Mouse (Mus musculus) C2C12 (cell line): ENCODE measurements around the gene Mettl9.

ENCODE experiments used
- CTCF ChIP-seq: IDR thresholded peaks from one replicate; pipeline ENCODE4 v1.5.1; 2011; ENCODE audit not compliant: control insufficient read depth, insufficient read depth, insufficient read length
- FOSL1 ChIP-seq: IDR thresholded peaks from one replicate; pipeline ENCODE4 v1.8.0; 2011; ENCODE audit warnings: mild to moderate bottlenecking, low read length; ENCODE audit not compliant: poor library complexity, insufficient read depth, severe bottlenecking
- MAX ChIP-seq: IDR thresholded peaks from one replicate; pipeline ENCODE4 v1.6.1; 2011; ENCODE audit warnings: mild to moderate bottlenecking, control low read depth
- MYOG ChIP-seq: IDR thresholded peaks from one replicate; pipeline ENCODE4 v1.6.1; 2011; ENCODE audit not compliant: control insufficient read depth, insufficient read length; ENCODE audit errors: extremely low read depth

- TF ChIP-seq CTCF (no peak), MYOG (no peak), FOSL1 (no peak), MAX (no peak)
These were observed 34.0 kb upstream of the Mettl9 start for GRCm38 (mm10) chr7:121000065-121000822.
